Mouse (Mus musculus) adrenal gland (tissue): ENCODE measurements around the gene Rnf43.

Source experiments
- intact Hi-C: fragments of 180-260 bp; cut with DNase I; formaldehyde crosslinking; loops from one replicate; pipeline ENCODE4 v1.15.1; 2025

Rnf43 gene

GRCm38 (mm10) chr11:87709513-87710261 is 47.2 kb downstream of the Rnf43 start:
- intact Hi-C loops, result no loop called here

GRCm38 (mm10) chr11:87710262-87710615 is 47.7 kb downstream of the Rnf43 start:
- intact Hi-C loops, result no loop called here

DNA sequence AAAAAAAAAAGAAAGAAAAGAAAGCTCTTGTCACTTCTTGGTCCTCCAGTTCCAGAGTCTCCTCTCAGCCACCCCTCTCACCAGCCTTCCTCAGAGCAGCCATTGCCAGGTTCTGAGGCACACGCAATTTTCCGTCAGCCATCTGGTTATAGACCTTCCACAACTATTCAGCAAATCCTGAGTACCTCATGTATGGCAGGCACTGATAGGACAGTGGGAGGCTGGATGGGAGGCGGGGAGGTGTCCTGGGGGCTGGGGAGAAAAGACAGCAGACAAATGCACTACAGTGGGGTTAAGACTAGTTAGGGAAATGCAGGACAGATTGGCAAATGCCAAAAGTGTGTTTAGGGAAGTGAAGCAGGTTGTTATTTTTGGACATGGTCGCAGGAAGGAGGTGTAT is 49.7 kb downstream of the Rnf43 start:
- intact Hi-C loops, result no loop called here

- intact Hi-C loops, result loop anchor here (5.0 kb wide), 1 partner anchor 54 kb away; the partner anchor contains the start of gene Rnf43
These were observed 53.5 kb downstream of the Rnf43 start for GRCm38 (mm10) chr11:87715999-87716398.

- intact Hi-C loops, result loop anchor here (5.0 kb wide), 1 partner anchor 57 kb away; the partner anchor contains the start of gene Rnf43
These were observed 57.0 kb downstream of the Rnf43 start for GRCm38 (mm10) chr11:87719526-87719925.

DNA sequence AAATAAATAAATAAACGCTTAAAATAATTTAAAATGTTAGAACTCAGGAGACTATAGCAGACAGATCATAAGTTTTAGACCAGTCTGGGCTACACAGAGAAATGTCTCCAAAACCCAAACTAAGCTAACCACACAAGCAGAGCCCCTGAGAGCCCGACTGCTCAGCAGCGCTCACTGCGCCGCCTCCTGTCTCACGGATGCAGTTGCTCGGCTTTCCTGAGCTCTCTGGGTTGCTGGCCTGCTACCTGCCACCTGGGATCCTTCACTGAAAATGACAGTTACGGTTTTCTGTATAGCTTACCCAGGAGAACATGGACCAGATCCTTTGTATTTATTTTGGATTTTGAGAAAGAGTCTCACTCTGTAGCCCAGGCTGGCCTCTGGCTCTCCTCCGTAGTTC is 57.8 kb downstream of the Rnf43 start:
- intact Hi-C loops, result no loop called here

DNA sequence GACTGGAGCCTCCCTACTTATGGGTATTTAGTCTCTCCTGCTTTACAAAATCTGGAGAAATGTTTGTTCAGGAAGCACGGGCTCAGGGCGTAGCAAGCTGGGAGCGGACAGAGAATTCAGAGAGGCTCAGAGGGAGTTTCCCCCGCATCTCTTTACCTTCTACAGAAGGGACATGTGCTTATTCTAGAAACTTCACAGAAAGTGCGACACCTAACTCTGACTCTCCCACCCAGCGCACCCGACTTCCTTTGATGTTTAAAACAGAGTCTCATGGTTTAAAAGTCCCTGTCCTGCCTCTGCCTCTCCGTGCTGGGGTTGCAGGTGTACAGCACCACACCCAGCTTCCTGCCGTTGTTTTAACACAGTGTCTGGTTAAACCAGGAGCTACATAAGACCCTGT is 58.3 kb downstream of the Rnf43 start:
- intact Hi-C loops, result no loop called here

GRCm38 (mm10) chr11:87722168-87722567 is 59.6 kb downstream of the Rnf43 start:
- intact Hi-C loops, result no loop called here

DNA sequence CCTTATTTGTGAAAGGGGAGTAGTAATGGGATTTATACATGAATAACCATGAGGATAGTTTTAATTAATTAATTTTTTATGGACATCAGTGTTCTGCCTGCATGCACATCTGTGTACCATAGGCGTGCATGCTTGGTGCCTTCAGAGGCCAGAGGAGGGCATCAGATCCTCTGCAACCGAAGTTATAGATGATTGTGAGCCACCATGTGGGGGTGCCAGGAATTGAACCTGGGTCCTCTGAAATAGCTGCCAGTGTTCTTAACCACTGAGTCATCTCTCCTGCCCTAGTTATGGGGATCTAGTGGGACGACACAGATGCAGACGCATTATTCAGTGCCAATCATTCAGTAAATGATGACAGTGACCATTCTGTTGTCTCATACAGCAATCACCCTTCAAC is 60.4 kb downstream of the Rnf43 start:
- intact Hi-C loops, result no loop called here

DNA sequence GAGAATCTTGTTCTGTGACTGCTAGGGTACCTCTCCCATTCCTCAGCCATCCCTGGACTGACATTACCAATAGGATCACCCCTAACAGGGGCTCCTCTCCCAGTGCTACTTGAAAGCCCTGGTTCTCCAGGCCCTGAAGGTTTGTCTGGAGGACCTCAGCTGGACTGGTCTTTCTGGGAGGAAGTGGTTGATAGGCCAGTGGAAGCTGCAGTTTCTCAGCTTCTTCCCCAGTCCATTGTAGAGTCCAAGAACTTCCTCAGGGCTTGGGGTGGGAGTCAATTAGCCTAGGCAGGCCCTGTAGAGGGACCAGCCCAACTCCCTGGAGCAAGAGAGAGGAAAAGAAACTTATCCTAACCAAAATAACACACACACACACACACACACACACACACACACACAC is 63.0 kb downstream of the Rnf43 start:
- intact Hi-C loops, result no loop called here

- intact Hi-C loops, result no loop called here
These were observed 63.5 kb downstream of the Rnf43 start for GRCm38 (mm10) chr11:87725964-87726562.

- intact Hi-C loops, result no loop called here
These were observed 64.5 kb downstream of the Rnf43 start for GRCm38 (mm10) chr11:87727021-87727420.

- intact Hi-C loops, result no loop called here
These were observed 64.9 kb downstream of the Rnf43 start for GRCm38 (mm10) chr11:87727471-87727870.

DNA sequence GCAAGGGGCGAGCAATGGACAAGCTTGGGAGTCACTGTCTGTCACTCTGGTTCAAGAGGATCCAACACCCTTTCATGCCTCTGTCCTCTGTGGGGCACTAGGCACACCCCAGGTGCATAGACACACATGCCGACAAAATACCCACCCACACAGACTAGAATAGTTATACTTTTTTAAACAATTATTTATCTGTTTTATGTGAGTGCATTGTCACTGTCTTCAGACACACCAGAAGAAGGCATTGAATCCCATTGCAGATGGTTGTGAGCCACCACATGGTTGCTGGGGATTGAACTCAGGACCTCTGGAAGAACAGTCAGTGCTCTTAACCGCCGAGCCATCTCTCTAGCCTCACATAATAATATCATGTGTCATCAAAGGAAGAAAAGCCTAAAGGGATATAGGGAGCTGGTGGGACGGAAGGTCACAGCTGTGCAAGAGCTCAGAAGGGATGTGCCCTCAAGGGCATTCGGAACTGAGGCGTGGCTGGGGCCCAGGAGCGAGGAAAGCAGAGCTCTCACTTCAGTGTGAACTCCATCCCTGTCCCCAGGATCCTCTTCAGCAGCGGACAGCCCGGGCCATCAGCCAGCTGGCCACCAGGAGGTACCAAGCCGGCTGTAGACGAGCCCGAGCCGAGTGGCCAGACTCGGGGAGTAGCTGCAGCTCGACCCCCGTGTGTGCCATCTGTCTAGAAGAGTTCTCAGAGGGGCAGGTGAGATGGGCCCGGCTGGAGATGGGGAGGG is 66.5 kb downstream of the Rnf43 start:
- intact Hi-C loops, result no loop called here

DNA sequence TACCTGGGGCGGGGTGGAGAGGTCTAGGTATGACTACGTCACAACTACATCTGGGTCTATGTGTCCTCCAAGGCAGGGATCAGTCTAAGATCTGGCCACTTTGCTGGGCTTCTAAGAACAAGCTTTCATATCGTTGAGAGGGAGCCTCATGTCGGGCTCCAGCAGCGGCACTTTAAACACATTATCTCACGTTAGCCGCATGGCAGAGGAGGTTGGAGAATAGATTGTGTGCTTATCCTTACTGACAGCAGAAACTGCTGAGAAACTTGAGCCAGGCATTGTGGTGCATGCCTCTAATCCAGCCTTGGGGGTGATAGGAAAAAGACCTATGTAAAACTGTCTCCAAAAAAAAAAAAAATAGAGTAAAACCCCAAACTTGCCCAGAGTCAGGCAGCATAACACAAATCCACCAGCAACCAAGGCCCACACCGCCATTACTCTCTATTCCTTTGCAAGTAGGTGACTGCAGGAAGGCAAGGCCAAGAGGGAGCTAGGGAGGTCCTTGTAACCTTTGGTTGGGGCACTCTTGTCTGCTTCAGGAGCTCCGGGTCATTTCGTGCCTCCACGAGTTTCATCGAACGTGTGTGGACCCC is 67.2 kb downstream of the Rnf43 start:
- intact Hi-C loops, result no loop called here

- intact Hi-C loops, result no loop called here
These were observed 68.3 kb downstream of the Rnf43 start for GRCm38 (mm10) chr11:87730652-87731310.

DNA sequence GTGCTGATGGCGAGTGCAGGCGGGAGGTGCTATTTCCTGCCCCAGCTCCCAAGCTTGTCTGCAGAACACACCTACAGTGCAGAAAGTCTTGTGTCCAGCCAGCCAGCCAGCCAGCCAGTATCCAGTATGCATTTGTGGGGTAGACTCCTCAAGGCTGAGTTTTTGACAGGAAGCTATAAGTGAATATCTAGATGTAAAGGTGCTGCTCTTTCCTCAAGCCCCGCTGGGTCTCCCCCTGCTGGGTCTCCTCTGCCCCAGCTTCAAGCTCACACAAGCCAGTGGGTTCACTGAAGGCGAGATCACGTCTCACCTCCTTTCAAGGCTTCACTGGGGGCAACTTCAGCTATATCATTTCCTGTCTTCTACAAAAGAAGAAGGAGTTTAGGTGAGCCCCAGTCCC is 71.8 kb downstream of the Rnf43 start:
- intact Hi-C loops, result no loop called here

DNA sequence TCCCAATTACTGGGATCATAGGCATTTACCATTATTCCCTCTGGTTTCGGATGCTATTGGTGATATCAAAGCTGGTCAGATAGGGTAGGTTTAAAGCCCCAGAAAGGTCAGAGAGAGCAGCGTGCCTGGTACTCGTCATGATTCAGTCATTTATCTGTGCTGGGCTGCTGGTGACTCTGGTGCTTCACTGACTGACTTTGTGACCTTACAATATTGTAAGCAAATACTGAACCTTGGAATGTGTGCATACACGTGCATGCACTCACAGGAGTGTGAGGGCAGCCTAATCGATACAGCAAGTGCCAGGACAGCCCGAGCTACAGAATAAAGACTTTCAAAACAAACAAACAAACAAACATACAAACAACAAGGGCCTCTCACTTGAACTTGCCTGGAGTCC is 73.2 kb downstream of the Rnf43 start:
- intact Hi-C loops, result no loop called here

GRCm38 (mm10) chr11:87736647-87737134 is 74.2 kb downstream of the Rnf43 start:
- intact Hi-C loops, result no loop called here

DNA sequence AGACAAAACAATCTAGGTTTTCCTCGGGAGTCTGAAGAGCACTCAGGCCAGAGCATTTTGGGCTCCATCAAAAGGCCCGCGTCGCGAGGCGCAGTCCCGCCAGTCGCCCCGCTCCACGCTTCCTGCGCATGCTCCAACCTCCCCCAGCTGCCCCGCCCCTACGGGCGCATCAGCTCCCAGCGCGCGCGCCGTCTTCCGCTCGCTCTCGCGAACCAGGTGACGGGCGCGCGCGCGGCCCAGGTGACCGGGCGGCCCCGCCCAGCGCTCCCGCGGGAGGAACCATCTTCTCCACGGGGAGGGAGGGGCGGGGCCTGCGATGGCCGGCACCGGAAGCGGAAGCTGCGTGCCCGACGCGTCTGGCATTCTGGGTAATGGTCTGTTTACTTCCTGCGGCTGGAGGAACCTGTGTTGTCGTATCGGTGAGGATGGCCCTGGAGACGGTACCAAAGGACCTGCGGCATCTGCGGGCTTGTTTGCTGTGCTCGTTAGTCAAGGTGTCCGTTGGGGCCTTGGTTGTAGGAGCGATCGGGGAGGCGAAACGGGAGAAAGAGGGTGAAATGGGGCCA is 74.7 kb downstream of the Rnf43 start, which contains the start of gene Supt4a:
Gene Supt4a, plus strand, starts transcription at position 378 of the 566 bp plus-strand sequence.
- intact Hi-C loops, result no loop called here

GRCm38 (mm10) chr11:87743691-87744090 is 81.2 kb downstream of the Rnf43 start:
- intact Hi-C loops, result no loop called here
